Mouse (Mus musculus) intestine, embryonic 16.5 days (tissue): ENCODE measurements around the gene Cisd1. TPM values are rescaled to one million over a fixed set of nuclear protein-coding genes. Genes with fewer than 3 reads are reported as not detected.

Experiments
- ATAC-seq: fragments of 200-750 bp; cut with Nextera tagmentation; 2 replicates; pipeline ENCODE4 v1.8.0; 2017; ENCODE audit warnings: moderate TSS enrichment, moderate library complexity
- H3K27ac ChIP-seq: fragments of 300-500 bp; sonication (generic); 2 replicates; pipeline ENCODE4 v1.5.1; 2014; ENCODE audit warnings: mild to moderate bottlenecking, low read length
- H3K27me3 ChIP-seq: fragments of 300-500 bp; sonication (generic); replicated peaks from 2 replicates; pipeline ENCODE4 v1.6.1; 2014; ENCODE audit warnings: low read length, control low read depth, mixed read lengths; ENCODE audit not compliant: control insufficient read depth, insufficient read depth
- H3K36me3 ChIP-seq: fragments of 300-500 bp; sonication (generic); 2 replicates; pipeline ENCODE4 v1.6.1; 2014; ENCODE audit warnings: low read length, control low read depth; ENCODE audit not compliant: control insufficient read depth, insufficient read depth
- H3K4me1 ChIP-seq: fragments of 300-500 bp; sonication (generic); 2 replicates; pipeline ENCODE4 v1.6.1; 2014; ENCODE audit warnings: low read length, control low read depth, mixed read lengths; ENCODE audit not compliant: control insufficient read depth, insufficient read depth
- H3K4me2 ChIP-seq: fragments of 300-500 bp; sonication (generic); 2 replicates; pipeline ENCODE4 v1.6.1; 2014; ENCODE audit warnings: low read depth, low read length, control low read depth
- H3K4me3 ChIP-seq: fragments of 300-500 bp; sonication (generic); 2 replicates; pipeline ENCODE4 v1.5.1; 2014; ENCODE audit warnings: mild to moderate bottlenecking, low read length
- H3K9ac ChIP-seq: fragments of 300-500 bp; sonication (generic); 2 replicates; pipeline ENCODE4 v1.6.1; 2014; ENCODE audit warnings: low read depth, low read length
- H3K9me3 ChIP-seq: fragments of 300-500 bp; sonication (generic); 2 replicates; pipeline ENCODE4 v1.6.1; 2016; ENCODE audit warnings: low read length, control low read depth; ENCODE audit not compliant: control insufficient read depth
- WGBS: fragments of 180-500 bp; shearing (Covaris S2); extraction: QIAGEN DNeasy Blood & Tissue Kit; methylation state at CpG from one replicate; pipeline ENCODE4 v1.1.7; 2014; 5-methylcytosine and 5-hydroxymethylcytosine counted together
- polyA plus RNA-seq: library from polyadenylated mRNA; unstranded; fragments of >200 nt; fragmentation: Nextera tagmentation; extraction: Ambion mirVana; gene quantifications from 2 replicates; pipeline ENCODE4 v1.2.1, GENCODE M21; 2015

Gene Cisd1
- polyA plus RNA-seq, 1 experiment from 2014 or later: 134 TPM

GRCm38 (mm10) chr10:71373706-71374105 is 29.0 kb upstream of the Cisd1 start:
- no peak overlapping the region for H3K4me2 ChIP-seq
- H3K27me3 ChIP-seq: no peaks in the 10 kb centered on the region
- 89% methylated on average over 11 of the region's 11 CpGs for WGBS
- no peak overlapping the region for H3K27ac ChIP-seq
- H3K9ac ChIP-seq: no peak overlapping the region
- peaks cover 3% of the 10 kb centered on the region; the same call in 1 of the 2 replicates for H3K4me1 ChIP-seq
- H3K36me3 ChIP-seq: peaks cover 3% of the 10 kb centered on the region; the same call in 1 of the 2 replicates
- H3K9me3 ChIP-seq: no peaks in the 10 kb centered on the region
- no peak overlapping the region for H3K4me3 ChIP-seq
- ATAC-seq: no peak

- Histone ChIP-seq H3K27ac (no peak overlapping the region), H3K4me3 (no peak overlapping the region), H3K9me3 (no peaks in the 10 kb centered on the region), H3K4me2 (no peak overlapping the region), H3K27me3 (no peaks in the 10 kb centered on the region), H3K4me1 (peaks cover 6% of the 10 kb centered on the region), H3K36me3 (peaks cover 8% of the 10 kb centered on the region), H3K9ac (no peak overlapping the region)
- no peak for ATAC-seq
- WGBS: 76% methylated on average over 6 of the region's 6 CpGs
These were observed 27.1 kb upstream of the Cisd1 start for GRCm38 (mm10) chr10:71371881-71372280.

GRCm38 (mm10) chr10:71369466-71369865 is 24.7 kb upstream of the Cisd1 start:
- no peaks in the 10 kb centered on the region for H3K27me3 ChIP-seq
- ATAC-seq: peak; percentile 85
- no peak overlapping the region for H3K9ac ChIP-seq
- 51% methylated on average over 3 of the region's 3 CpGs for WGBS
- H3K36me3 ChIP-seq: peaks cover 8% of the 10 kb centered on the region
- H3K4me1 ChIP-seq: peaks cover 6% of the 10 kb centered on the region
- H3K4me3 ChIP-seq: no peak overlapping the region
- H3K27ac ChIP-seq: peak overlapping the region; percentile 82
- no peak overlapping the region for H3K4me2 ChIP-seq
- H3K9me3 ChIP-seq: no peaks in the 10 kb centered on the region

GRCm38 (mm10) chr10:71368128-71368940 is 23.6 kb upstream of the Cisd1 start:
- no peak overlapping the region for H3K4me3 ChIP-seq
- WGBS: 64% methylated on average over 16 of the region's 16 CpGs
- peaks cover 7% of the 10 kb centered on the region; the same call in 1 of the 2 replicates for H3K36me3 ChIP-seq
- no peak overlapping the region; the same call in 1 of the 2 replicates for H3K9ac ChIP-seq
- peak; percentile 73 for ATAC-seq
- H3K4me1 ChIP-seq: peaks cover 6% of the 10 kb centered on the region
- H3K27me3 ChIP-seq: no peaks in the 10 kb centered on the region
- H3K27ac ChIP-seq: peak overlapping the region; percentile 82
- H3K4me2 ChIP-seq: peak overlapping the region; percentile 30; the same call in 1 of the 2 replicates
- no peaks in the 10 kb centered on the region for H3K9me3 ChIP-seq

- Histone ChIP-seq H3K4me2 (no peak overlapping the region), H3K9me3 (no peaks in the 10 kb centered on the region), H3K36me3 (peaks cover 7% of the 10 kb centered on the region; the same call in 1 of the 2 replicates), H3K4me3 (no peak overlapping the region), H3K27ac (no peak overlapping the region), H3K27me3 (no peaks in the 10 kb centered on the region), H3K4me1 (peaks cover 12% of the 10 kb centered on the region), H3K9ac (no peak overlapping the region)
- no peak for ATAC-seq
- 88% methylated on average over 10 of the region's 10 CpGs for WGBS
These were observed 19.1 kb upstream of the Cisd1 start for GRCm38 (mm10) chr10:71363858-71364257.

GRCm38 (mm10) chr10:71363440-71363839 is 18.7 kb upstream of the Cisd1 start:
- H3K4me3 ChIP-seq: no peak overlapping the region
- no peak overlapping the region for H3K27ac ChIP-seq
- no peaks in the 10 kb centered on the region for H3K27me3 ChIP-seq
- ATAC-seq: no peak
- H3K4me2 ChIP-seq: no peak overlapping the region
- peaks cover 7% of the 10 kb centered on the region; the same call in 1 of the 2 replicates for H3K36me3 ChIP-seq
- no peak overlapping the region for H3K9ac ChIP-seq
- H3K4me1 ChIP-seq: peaks cover 8% of the 10 kb centered on the region
- no peaks in the 10 kb centered on the region for H3K9me3 ChIP-seq
- 86% methylated on average over 8 of the region's 8 CpGs for WGBS

GRCm38 (mm10) chr10:71361836-71362562 is 17.2 kb upstream of the Cisd1 start:
- 38% methylated on average over 18 of the region's 18 CpGs for WGBS
- no peak for ATAC-seq
- Histone ChIP-seq H3K4me2 (0 out of 2 replicates have a peak overlapping the region, but pooled peaks have one; percentile 17), H3K27me3 (no peaks in the 10 kb centered on the region), H3K36me3 (peaks cover 3% of the 10 kb centered on the region; the same call in 1 of the 2 replicates), H3K27ac (no peak overlapping the region), H3K4me1 (peaks cover 8% of the 10 kb centered on the region), H3K9ac (peak overlapping the region; percentile 24; the same call in 1 of the 2 replicates), H3K9me3 (no peaks in the 10 kb centered on the region), H3K4me3 (no peak overlapping the region)

- Histone ChIP-seq H3K27ac (no peak overlapping the region), H3K4me3 (no peak overlapping the region), H3K27me3 (no peaks in the 10 kb centered on the region), H3K9ac (no peak overlapping the region), H3K4me1 (peaks cover 8% of the 10 kb centered on the region), H3K9me3 (no peaks in the 10 kb centered on the region), H3K4me2 (no peak overlapping the region), H3K36me3 (peaks cover 2% of the 10 kb centered on the region; the same call in 1 of the 2 replicates)
- WGBS: 77% methylated on average over 7 of the region's 7 CpGs
- ATAC-seq: no peak
These were observed 16.3 kb upstream of the Cisd1 start for GRCm38 (mm10) chr10:71361044-71361443.

GRCm38 (mm10) chr10:71354947-71355346 is 10.2 kb upstream of the Cisd1 start:
- H3K27me3 ChIP-seq: no peaks in the 10 kb centered on the region
- H3K4me1 ChIP-seq: peaks cover 16% of the 10 kb centered on the region
- no peaks in the 10 kb centered on the region for H3K9me3 ChIP-seq
- ATAC-seq: no peak
- H3K9ac ChIP-seq: no peak overlapping the region
- H3K4me2 ChIP-seq: no peak overlapping the region
- no peaks in the 10 kb centered on the region for H3K36me3 ChIP-seq
- no peak overlapping the region for H3K27ac ChIP-seq
- H3K4me3 ChIP-seq: no peak overlapping the region
- 80% methylated on average over 12 of the region's 12 CpGs for WGBS
